Mouse (Mus musculus): Measurements from ENCODE around the gene Ptf1a. TPM values are rescaled to one million over a fixed set of nuclear protein-coding genes. Genes with fewer than 3 reads are reported as not detected.

The Ptf1a gene
- polyA plus RNA-seq (2015; fragmentation: Nextera tagmentation; extraction: Ambion mirVana) = not detected in 2 replicates

DNA sequence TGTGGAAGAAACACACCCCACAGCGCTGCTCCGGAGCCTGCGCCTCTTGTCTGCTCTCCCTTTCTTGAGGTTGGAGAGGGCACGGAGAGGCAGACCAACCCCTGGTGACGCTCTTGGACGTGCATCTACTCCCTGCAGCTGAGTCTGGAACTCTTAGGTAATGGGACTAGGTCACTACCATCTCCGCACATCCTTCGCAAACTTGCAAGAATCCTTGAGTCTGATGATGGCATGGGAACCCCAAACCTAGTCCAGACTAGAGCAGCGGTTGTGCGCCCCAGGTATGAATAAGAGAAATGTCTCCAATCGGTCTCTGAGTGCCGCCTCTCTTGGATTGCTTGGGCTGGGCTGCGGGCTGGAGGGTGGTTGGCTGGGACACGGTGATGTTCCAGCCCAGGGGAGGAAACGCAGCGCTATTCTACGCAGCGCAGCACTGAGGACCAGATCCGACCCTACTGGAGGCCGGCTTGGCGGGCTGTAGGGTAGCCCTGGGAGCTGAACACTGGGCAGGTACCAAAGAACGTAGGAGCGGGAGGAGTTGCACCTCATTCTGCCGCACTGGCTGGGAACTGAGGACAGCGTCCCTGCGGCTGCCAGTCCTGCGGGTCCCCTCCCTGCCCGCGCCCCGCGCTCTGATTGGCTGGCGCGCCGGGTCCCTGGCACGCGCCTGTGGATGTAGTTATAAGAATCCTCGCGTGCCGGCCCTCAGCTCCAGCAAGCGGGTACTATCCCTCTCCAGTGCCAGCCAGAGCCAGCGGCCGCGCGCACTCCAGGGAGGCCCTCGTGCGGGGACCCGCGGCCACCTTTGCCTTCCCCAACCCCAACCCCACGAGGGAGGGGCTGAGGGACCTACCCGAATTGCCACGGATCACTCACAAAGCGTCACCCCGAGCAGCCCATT lies at the start of gene Ptf1a:
Gene Ptf1a (plus strand): TSS at position 733 of the 901 bp plus-strand sequence.
- no peak for DNase-seq (ENCODE audit: low spot score)

DNA sequence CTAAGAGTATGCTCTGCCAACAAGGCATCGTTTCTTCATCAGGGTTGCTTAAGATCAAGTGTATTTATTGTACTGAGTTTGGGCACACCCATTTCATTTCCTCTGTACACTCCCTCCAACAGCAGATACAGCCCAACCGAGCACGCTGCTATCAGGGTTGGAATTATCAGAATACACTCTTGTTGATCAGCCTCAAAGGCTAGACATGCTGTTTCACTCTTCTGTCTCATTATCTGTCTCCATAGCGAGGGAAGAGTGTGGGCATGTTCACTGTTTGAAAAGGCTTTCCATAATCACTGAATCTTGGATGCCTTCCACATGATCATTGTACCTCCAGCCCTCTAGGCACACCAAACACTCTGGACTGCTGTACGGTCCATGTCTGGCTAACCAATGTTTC lies 40.1 kb upstream of the Ptf1a start:
- DNase-seq (ENCODE audit: low spot score) = no peak

DNA sequence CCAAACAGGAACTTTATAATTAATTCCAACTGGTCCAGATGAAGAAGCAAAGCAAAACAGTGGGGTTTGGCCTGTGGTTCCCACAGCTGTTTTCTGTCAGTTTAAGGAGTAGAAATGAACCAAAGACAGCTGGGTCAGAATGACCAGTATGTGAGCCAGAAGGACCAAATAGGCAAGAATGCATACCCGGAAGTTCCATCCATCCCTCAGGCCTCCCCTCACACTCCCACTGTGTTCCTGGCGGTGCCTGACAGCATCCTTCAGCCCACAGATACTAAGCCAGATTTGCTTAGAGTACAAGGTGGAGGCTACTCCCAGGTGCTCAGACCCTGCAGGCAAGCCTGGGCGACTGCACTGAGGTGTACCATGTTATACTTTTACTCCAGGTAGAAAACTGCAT lies 38.9 kb upstream of the Ptf1a start:
- no peak for DNase-seq (ENCODE audit: low spot score)

DNA sequence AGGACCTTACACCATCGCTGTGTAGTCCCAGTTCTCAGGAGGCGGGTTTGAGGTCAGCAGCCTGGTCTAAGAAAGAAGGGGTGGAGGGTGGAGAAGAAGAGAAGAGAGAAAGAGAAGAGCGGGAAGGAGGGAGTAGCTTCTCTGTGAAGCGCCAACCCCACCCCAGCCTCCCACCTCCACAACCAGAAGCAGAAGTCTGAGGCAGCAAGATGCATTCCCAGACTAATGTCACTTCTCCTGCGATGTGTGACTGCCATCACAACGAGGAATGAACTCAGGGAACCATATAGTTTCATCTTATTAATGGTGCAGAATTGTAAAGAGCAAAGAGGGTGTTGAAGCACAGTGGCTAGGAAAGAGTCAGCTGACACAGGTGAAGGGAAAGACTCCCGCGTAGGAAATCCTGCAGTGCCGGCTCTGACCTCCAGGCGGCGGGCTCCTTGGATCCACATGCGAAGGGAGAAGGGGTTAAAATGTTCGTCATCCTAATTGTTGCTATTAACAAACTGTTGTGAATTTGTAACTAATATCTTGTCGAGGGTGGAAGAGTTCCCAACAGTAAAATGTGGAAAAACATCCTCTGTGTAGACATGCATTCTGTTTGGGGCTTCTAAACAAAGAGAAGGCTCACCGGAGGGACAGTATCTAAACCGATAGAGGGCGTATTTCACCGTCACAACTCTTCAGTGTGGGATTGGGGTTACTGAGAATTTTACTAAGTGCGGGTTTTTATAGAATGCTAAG lies 31.1 kb upstream of the Ptf1a start:
- DNase-seq (ENCODE audit: low spot score) = peak; percentile 58

DNA sequence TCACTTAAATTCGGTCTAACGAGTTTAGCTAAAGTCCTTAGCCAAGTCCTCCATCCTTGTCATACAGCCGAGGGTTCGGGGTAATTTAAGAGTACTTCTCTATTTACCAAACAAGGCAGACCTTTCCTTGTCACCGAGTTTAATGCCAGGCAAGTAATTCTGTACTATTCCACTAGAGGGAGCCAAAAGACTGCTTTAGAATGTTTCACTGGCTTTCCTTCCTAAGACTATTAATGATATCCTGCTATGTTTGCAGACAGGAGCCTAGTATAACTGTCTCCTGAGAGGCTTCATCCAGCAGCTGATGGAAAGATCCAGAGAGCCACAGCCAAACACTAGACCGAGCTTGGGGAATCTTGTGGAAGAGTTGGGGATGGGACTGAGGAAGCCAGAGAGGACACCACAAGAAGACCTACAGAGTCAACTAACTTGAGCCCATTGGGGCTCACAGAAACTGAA lies 30.4 kb upstream of the Ptf1a start:
- peak; percentile 73 for DNase-seq (ENCODE audit: low spot score)

DNA sequence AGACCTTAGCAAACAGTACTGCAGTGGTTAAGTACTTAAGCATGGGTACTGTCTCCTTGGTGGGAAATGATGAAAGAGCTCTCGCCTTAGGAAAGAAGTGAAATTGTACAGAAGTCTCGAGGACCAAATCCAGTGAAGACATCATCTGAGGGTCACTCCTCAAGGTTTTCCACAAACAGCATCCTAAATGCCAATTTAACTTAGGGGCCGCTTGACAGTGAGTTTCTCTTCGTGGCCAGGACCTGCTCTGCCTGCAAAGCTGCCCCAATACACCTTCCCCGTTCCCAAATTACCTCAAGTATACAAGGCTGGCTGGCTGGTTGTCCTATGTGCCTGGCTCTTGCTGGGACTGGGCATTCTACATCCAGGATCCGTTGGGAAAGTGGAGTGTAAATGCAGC lies 29.4 kb upstream of the Ptf1a start:
- no peak for DNase-seq (ENCODE audit: low spot score)

DNA sequence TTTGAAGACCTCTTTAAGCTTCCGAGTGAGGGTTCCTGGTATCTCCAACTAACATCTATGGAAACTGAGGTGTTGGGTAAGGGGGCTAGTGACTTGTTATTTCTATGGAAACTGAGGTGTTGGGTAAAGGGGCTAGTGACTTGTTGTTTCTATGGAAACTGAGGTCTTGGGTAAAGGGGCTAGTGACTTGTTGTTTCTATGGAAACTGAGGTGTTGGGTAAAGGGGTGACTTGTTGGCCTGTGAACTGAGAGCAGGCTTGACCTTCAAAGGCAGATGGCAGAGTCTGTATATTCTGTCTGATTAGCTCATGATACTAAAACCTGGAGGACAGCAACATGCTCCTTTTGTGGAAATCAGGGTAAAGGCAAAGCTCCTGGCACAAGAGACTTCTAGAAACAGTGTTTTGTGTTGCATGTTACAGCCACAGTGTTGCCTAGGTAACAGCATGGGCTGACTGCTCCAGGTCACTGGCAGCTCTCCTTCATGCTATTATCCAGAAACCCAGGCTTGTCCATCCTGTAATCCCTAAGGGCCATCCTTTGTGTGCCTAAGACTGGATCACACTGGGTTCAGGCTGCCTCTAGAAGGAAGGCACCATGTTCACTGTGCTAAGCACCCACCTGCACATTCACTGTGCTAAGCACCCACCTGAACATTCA lies 25.6 kb upstream of the Ptf1a start:
- no peak for DNase-seq (ENCODE audit: low spot score)

DNA sequence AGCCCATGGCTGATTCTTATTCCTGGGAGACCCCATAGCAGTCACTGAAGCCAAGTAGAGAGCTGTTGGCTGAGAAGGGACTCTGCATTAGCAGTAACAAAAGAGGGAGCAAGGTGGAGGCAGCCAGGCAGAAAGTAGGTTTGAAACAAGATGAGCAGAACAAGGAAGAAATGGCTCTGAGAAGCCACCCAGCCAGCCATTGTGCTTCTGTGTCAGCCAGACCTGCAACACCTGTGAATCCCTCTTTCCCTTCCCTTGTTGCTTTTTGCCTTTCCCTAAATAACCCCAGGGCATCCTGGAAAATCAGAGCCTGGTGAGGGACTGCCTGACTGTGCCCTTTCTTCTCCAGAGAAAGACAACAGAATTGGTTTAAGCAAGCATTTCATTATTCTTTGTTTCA lies 23.2 kb upstream of the Ptf1a start:
- no peak for DNase-seq (ENCODE audit: low spot score)

DNA sequence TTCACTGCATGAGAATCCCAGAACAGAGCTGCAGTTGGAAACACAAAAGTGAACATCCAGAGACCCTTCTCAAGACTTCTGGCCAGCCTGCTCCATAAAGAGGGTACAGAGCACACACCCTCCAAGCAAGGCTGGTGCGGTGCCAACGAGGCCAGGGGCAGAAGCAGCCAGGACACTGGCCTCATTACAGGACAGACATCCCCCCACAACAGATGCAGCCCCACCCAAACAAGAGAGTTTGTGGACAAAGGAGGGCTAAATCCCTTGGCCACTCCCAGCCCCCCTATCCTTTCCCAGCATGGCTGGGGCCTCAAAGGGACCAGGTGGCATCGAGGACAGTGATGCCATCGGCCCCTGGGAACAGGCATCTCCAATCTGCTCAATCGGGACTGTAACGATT lies 22.4 kb upstream of the Ptf1a start:
- no peak for DNase-seq (ENCODE audit: low spot score)

DNA sequence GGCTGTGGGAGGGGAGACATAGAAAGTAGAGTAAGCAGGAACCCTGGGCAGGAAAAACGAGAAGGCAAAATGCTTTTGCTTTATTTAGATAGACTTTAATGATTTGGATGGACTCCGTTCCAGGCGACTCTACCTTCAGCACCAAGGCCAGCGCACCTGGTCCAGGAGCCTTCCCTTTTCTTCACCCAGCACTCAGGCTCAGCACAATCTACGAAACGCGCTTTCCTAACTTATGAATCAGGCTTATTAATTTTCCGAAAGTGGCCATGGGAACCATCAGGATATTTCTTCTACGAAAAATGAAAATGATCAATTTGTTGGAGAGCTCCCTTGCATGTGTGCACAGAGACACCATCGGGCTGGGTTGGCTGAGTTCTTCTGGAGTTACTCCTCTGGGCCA lies 16.4 kb upstream of the Ptf1a start:
- peak; percentile 26 for DNase-seq (ENCODE audit: low spot score)

DNA sequence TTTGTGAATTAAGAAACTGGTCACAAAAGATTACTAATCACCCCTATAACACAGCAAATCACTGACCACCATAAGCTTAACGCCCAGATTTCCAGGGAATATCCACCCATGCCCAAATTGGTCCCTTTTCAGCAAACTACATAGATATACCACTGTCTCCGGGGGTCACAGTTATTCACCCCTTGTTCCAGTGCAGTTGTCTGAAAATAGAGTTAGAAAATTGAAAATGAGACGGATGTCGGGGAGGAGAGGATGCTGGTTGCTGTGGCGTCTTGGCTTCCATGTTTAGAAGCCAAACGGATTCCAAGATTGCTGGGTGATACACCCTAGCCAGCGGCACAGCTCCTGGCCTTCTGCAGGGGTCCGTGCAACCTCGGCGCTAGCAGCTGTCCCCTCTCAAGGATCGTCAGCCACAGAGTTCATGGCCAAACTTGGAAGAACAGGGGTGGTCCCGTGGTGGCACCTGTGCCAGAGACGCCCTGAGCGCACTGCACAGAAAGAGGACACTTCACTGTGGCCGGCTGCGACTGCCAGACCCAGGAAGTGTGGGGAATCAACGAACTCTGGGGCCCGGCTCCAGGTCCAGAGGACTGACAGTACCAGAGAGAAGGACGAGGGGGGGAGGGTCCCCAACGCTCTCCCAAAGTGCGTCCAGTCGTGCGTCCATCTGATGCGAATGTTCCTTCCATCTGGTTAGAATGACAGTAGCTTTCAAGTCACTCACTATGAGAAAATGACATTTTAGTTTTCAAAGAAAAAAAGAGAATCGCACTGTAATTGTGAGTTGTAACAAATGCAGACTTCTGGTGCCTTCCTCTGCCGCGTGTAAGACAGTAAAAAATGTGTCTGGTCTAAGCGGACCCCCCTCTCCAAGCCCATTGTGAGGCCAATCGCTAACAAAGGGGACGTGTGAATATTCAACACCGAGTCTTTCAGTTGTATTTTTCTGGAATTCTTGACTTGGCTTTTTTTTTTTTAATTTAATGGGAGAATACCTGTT lies 15.5 kb upstream of the Ptf1a start:
- no peak for DNase-seq (ENCODE audit: low spot score)

DNA sequence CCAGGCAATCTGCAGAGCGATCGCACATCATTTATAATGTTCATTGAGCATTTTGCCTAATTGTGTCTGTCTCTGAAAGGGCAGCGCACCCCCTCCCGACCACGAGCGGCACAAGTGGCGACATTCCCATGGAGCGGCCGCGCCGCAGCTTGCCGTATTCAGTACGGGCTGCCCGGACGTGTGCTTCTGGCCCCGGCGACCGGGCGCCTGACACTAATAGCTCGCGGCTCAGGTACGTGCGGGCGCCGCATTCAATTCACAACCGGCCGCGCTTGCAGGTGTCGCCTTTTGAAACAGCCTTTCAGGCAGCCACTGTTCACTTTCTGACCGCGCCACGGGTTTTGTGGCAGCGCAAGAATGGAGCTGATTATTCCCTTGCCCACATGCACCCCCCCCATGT lies 14.7 kb upstream of the Ptf1a start:
- no peak for DNase-seq (ENCODE audit: low spot score)

DNA sequence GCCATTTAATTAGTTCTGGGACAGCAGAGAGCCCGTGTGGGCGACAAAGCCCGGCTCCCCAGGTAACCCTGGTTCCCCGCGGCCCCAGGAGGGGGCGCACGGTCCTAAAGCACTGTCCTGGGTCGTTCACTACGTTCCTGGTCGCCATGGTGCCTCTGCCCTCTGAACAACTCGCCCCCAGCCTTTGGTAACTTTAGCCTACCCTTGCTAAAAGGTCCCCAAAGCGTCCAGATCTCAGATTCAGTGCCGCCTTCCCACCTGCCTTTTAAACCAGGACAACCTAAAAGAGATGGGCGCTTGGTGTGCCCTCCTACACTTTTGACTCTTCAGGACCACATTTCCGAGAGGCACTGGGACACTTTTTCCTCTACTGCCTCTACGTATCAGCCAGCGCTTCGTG lies 14.3 kb upstream of the Ptf1a start:
- DNase-seq (ENCODE audit: low spot score) = no peak

DNA sequence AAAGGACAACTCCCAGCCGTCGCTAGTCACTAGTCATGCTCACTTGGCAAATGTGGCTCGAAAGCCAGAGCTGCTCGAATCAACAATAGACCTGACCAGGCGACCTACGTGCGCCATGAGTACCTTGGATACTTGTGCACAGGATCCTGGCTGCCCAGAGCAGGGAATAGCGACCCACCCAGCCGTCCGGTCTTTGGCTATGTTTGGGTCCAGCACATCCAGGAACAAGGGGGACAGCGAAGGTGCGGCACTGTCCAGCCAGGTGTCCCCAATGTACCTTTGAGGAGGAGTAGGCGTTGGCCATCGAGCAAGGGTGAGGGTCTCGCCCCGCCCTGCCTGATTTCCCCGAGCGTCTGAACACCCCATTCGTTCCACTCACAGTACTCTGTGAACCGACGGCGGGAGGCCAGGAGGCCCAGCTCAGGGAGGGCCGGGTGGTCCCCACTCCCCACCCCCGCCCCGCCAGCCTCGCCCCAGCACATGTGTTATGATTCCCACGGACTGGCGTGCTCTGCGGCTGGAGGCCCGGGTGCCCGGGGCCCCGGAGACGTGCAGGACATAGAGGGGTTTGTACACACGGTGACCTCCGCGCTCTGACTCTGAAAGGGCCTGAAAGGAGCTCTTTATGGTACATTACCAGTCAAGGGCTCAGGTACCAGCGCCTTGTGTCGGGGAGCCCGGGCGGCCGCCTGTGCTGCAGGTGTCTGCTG lies 13.7 kb upstream of the Ptf1a start:
- no peak for DNase-seq (ENCODE audit: low spot score)

DNA sequence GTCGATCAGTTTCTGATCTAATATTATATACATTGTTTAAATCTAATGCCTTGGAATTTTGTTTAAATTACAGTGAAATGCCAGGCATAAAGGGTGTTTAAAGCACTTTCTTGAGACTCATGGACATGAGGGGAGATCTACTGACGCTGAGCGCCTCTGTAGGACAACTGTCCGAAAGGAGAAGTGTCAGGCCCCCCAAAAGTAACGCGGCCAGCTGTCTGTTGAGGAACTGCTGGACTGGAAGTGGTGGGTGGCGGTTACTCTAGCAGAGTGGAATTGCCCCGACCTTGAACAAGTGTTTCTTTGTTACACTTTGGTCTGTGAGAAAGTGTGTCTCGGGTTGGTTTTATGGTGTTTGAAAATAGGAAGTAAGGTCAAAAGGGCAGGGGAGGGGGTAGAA lies 1.1 kb upstream of the Ptf1a start:
- no peak for DNase-seq (ENCODE audit: low spot score)

DNA sequence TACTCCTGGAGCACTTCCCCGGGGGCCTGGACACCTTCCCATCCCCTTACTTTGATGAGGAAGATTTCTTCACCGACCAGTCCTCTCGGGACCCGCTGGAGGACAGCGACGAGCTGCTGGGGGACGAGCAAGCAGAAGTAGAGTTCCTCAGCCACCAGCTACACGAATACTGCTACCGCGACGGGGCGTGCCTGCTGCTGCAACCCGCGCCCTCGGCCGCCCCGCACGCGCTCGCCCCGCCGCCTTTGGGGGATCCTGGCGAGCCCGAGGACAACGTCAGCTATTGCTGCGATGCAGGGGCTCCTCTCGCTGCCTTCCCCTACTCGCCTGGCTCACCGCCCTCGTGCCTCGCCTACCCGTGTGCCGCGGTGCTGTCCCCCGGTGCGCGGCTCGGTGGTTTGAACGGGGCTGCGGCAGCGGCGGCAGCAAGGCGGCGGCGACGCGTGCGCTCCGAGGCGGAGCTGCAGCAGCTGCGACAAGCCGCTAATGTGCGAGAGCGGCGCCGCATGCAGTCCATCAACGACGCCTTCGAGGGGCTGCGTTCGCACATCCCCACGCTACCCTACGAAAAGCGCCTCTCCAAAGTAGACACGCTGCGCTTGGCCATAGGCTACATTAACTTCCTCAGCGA lies 523 bp downstream of the Ptf1a start:
- DNase-seq (ENCODE audit: low spot score) = no peak

DNA sequence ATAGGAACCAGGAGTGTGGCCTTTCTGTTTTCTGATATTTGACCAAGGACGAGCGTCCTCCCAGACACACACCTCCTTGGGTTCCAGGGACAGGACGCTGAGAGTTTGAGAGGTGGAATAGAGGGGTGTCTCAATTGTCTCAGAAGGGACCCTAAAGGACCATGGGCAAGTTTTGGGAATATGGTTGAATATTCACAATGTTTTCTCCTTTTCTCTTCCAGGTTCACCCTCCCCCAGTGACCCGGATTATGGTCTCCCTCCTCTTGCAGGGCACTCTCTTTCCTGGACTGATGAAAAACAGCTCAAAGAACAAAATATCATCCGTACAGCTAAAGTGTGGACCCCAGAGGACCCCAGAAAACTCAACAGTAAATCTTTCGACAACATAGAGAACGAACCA lies 1.3 kb downstream of the Ptf1a start:
- no peak for DNase-seq (ENCODE audit: low spot score)

DNA sequence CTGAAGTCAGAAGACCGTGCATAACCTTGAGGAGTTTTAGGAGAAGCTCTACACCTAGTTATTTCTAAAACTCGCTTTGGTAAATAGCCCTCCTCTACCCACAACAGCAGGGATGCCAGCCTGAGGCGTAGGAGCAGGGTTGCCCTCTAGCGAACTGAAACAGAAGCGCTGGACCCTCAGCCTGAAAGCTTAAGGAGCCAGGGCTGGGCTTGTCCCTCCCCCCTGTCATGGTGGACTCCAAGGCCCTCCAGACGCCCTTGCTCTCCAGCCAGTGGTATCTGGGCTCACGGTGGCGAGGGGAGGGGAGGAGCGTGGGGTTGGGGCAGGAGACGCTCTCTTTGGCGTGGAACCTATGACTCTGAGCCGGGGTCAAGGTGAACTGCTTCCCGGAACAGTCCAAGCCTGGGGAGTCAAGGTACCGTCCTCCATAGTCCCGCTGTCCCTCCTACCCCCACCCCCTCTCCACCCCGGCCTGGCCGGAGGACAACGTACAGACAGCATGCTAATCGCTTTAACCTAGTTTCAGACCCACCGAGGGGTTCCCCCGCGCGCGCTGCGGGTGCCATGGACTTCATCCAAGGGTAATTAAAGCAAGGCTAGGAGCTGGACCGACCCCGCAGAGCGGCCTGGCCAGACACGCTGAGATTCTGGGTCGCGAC lies 2.7 kb downstream of the Ptf1a start:
- no peak for DNase-seq (ENCODE audit: low spot score)

DNA sequence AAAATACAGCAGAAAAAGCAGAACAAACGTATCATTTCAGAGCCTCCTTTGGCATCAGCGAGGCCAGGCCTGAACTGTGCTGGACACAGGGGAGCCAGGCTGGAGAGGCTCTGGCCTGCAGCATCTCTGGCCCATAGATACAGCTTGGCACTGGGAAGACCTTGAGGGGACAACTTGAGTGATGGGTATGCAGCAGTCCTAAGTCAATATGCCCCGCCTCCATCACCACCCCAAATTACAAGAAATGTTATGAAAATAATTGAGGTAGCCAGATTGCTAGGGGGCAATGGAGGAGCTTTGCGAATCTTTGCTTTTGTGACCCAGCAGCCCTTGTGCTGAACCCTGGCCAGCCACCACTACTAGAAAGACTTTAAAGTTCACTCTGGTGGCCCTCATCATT lies 3.8 kb downstream of the Ptf1a start:
- no peak for DNase-seq (ENCODE audit: low spot score)
